Mouse (Mus musculus): ENCODE results near the gene Gp1bb.

- no peak for TF ChIP-seq EP300 (IDR thresholded peaks at IDR 0.05)
- TF ChIP-seq CTCF (IDR thresholded peaks at IDR 0.05), result no peak
Measured at GRCm38 (mm10) chr16:18629390-18630231, 7.4 kb upstream of the Gp1bb start, which contains the start of gene Sept5.
